Mouse (Mus musculus) thymus, postnatal 10 days (tissue): Measurements from ENCODE around the gene Olfr554.
"Not testable (repeated sequence)": the region's sequence is repeated elsewhere in the genome, so short reads cannot be mapped to it uniquely, and the experiment has no call there.

Source experiments
- DNase-seq, 2 experiments: peaks; one replicate each; pipeline ENCODE4 v3.0.0; 2021; ENCODE audit warnings: low spot score in 2 of 2

Olfr554 gene

DNA sequence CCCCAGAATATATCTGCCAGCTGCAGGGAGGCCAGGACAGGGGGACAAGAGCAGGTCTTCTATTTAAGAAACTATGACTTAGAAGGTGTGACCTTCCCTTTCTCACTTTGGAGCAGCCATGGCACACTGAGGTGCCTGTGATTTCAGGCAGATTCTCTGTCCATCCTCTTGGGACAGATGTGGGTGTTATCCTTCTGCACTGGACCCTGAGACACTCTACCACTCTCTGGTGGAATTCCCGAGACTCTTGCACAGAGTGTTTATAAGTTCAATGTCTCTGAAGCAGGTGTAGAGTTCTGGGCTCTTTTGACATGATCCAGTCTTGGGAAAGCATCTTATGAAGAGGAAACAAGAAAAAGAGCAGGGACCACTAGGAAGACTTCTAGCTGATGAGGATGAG lies at the start of gene Olfr554:
TSS of gene Olfr554 (plus strand) at position 301 of the 400 bp plus-strand sequence.
- DNase-seq: no peak

GRCm38 (mm10) chr7:102591786-102592185 lies 46.4 kb upstream of the Olfr554 start, which contains the start of gene Olfr551:
TSS of gene Olfr551 (minus strand) at chr7:102591886.
- no peak for DNase-seq

DNA sequence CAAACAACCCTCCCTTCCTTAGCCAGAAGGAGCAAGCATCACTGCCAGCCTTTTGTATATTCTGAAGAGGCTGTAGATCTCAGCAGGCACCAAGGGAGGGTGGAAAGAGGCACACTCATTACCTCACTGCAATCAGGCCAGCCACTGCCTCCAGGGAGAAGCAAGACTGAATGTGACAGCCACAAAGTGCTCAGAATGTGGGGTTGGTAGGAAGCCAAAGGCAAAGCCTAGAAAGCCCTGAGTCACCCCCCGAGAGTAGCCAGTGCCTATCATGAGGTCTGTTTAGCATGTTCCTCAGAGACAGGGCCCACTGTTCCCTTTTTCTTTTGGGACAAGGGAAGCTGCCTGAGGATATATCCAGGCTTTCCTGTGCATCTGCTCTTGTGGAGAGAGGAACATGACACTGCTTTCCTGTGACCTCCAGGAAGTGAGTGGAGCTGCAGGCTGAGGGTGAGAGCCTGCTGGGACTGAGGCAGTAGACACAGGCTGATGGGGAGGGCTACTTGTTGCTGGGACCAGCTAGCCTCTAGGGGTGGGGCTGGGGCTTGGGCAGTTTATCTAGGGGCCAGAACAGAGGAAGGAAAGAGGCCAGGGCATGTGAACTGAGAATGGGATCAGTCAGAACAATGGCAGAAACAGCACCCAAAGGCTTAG lies 40.7 kb upstream of the Olfr554 start, which contains the start of gene Olfr552:
TSS of gene Olfr552 (plus strand) at position 393 of the 654 bp plus-strand sequence.
- no peak for DNase-seq

DNA sequence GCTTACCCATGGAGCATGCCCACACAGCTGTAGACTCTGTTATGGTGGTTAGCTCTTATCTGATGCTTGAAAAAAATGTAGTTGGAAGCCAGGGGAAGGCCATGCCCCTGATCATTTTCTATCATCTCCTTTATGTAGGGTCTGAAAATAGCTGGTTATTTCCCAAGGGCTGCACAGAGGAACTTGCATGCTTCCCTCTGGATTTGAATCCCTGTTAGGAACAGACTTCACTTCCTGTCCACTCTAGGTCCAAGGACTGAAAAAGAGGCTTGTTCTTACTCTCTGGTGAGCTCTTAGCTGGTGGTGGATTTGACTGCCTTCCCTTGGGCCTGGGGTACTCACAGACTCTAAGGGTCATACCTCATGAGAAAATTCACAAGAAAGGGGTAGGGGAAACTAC lies 20.1 kb upstream of the Olfr554 start, which contains the start of gene Olfr553:
TSS of gene Olfr553 (minus strand) at position 101 of the 400 bp plus-strand sequence.
- no peak for DNase-seq

GRCm38 (mm10) chr7:102619608-102620007 lies 18.6 kb upstream of the Olfr554 start:
- no peak for DNase-seq

GRCm38 (mm10) chr7:102620368-102620767 lies 17.9 kb upstream of the Olfr554 start:
- not testable (repeated sequence) for DNase-seq

DNA sequence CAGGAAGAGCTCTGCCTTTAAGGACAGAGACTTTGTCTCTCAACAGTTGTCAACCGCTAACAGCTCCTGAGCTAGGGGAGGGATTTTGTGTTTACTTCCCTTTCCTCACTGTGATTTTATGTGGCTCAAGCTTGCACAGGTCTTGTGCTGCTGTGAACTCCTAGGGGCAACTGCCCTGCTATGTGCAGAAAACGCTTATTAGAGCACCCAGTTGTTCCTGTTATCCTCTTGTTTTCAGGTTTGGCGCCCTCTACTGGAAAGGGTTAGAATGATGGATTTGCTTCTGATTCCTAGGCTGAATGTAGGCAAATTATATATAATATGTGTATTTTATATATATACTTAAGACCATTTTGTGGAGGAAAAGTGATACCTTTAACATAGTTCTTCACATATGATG lies 1.6 kb upstream of the Olfr554 start:
- peak in 1 of 2 experiments; percentile 67 for DNase-seq

DNA sequence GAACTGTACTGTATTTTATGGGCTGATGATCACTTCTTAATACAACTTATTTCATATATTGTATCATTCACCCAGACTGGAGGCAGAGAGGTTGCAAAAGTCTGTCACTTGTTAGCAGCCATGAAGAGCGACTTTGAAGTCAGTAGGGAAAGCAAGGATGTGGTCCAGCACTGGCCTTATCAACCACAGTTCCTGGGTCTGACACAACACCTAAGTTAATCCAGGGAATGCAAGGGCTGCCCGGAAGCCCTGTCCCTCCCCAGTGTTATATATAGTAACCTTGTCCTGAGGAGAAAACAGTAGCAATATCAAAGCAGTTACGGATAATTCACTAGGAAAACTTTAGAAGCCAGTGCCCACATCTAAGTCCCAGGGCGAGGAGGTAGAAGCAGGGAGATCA lies 6.7 kb downstream of the Olfr554 start:
- not testable (repeated sequence) for DNase-seq

DNA sequence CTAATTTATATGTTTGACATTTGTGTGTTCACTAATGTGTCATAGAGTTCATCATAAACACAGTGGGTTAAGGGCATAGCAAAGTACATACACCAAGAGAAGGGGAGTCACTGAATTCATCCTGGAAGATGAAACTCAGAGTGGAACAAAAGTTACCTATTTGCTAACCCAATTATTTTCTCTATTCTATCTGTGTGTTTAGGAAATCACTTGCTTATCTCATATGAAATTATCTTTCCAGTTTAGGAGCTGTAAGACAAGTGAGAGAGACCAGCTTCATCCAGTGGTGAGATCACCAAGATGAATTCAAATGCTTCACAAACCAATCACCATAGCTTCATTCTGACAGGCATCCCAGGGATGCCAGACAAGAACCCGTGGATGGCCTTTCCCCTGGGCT lies 20.3 kb downstream of the Olfr554 start, which contains the start of gene Olfr555:
TSS of gene Olfr555 (plus strand) at position 301 of the 400 bp plus-strand sequence.
- DNase-seq: no peak

DNA sequence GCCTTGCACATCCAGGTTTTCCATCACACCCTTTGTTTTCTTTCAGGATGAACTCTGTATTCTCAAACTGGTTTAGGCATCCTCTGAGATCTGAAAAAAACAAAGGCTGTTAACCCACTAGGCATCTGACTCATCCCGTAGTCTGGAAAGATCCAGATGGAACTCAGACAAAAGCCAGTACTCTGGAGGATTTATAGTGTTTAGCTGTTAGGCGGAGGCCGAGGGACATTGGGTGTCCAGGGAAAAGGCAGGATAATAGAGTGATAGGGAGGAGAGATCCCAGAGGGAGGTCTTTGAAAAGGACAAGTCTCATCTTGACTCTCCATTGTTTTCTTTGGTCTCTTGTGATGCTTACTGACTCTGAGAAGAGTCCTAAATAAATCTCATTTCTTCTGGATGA lies 26.4 kb downstream of the Olfr554 start, which contains the start of gene Olfr556:
TSS of gene Olfr556 (plus strand) at position 301 of the 400 bp plus-strand sequence.
- no peak for DNase-seq

DNA sequence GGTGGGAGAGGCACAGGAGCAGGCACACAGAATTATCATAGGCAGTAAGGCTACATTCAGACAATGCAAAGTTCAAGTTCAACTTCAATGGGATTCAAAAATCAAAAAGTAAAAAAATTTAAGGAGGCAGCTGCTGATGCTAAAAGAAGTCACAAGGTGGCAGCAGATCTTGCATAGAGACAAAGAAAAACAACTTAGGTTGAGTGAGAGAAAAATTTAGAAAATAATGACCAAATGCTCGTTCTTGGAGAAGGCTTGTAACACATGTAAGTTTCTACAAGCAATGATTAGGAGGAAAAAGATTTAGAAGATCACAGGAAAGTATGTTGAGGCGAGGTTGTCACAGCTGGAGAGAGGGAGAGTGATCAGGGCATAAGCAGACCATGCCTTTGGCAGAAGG lies 27.1 kb downstream of the Olfr554 start:
- DNase-seq: no peak

- no peak for DNase-seq
Measured at GRCm38 (mm10) chr7:102676225-102676624, 38.0 kb downstream of the Olfr554 start.

DNA sequence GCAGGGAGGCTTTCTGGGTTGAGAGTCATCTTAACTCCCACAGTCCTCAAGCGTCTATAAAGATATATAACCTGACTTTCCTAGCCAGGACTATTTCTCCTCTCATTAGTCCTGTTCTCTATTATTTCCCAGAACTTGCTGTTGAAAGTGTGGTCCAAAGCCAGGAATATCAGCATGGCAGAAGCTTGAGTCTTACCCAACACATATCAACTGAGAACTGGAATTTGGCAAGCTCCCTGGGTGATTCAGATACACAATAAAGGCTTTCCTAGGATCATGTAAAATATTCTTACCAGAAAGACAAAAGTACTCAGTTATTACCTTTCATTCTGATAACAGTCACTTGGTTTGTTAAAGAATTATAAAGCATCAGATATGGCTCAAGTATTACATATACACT lies 43.7 kb downstream of the Olfr554 start:
- DNase-seq: no peak

GRCm38 (mm10) chr7:102686944-102687501 lies 48.8 kb downstream of the Olfr554 start, which contains the start of gene Trim68:
TSS of gene Trim68 (minus strand) at chr7:102687327.
- DNase-seq: peak; percentile 90 to 91
